Mouse (Mus musculus) 416B (cell line): ENCODE data around the gene Gsdma3.

ENCODE experiments used
- DNase-seq: peaks from one replicate; pipeline ENCODE4 v3.0.0; 2011; ENCODE audit warnings: low read depth

The Gsdma3 gene

DNA sequence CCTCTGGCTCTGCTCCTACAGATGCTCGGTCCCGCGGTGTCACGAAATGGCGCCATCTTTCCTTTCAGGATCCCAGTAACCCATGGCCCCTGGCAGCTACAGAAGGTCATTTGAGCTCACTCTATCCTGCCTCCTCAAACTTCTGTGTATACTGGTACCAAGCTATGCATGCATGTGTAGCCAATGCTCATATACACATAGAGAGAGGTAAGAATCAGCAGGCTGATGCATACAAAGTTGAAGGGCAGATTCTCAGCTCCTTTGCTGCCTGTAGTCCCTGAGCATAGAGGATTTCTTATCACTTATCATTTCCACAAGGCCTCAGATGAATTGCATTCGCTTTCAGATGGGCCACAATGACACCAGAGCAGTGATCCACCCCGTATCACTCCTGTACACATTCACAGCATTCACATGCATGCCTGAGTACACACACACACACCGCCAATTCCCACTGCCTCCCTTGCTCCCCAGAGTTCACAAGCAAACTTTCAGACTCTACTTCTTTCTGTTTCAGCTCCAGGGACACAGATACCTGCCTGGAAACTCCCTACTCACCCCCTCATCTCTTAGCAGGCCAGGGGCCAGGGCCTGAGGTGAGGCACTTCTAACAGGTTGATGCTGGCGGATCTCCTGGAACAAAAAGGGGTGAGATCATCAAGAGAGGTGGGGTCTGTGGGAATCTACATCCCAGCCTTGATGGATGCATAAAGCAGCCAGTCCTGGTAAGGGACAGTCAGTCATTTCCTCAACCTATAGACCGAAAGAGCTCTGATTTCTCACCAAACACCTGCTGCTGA lies at the start of gene Gsdma3, which contains the start of gene Gm12355:
Gsdma3 (plus strand) TSS at position 750 of the 800 bp plus-strand sequence.
Gm12355 (minus strand) TSS at position 51 of the 800 bp plus-strand sequence.
- no peak for DNase-seq

DNA sequence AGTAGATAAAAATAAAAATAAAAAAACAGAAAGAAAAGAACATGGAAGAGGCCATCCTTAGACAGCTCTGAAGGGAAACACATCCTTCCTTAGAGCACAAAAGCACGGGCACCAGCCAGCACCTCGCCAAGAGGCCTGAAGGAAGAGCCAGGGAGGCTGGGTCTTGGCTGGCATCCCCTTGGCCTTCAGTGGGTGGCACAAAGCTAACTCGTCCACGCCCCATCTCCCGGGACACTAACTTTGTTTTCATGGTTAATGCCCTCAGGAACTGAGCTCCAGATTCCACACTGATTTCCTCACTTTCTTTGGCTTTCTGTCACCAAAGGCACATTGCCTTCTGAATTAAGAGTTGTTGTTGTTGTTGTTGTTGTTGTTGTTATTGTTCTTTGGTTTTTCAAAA lies 48.4 kb upstream of the Gsdma3 start:
- no peak for DNase-seq

- peak; percentile 90 for DNase-seq
These were observed 45.6 kb upstream of the Gsdma3 start for GRCm38 (mm10) chr11:98580301-98581121.

- DNase-seq, result peak; percentile 73
These were observed 44.7 kb upstream of the Gsdma3 start for GRCm38 (mm10) chr11:98581286-98582029.

DNA sequence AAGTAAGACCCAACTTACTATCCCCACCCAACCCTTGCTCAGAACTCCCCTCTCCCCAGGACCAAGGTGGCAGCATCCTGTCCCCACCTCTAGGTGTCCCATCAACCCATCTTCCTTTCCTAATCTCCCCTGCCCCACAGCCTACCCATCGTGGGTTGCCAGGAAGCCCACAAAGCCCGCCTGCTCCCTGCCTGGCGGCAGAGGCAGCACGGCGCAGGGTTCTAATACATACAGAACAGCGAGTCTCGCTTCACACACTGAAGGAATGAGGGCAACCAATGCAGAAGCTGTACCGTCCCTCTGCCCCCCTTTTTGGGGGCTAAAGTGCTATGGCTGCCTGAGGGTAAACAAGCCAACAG lies 44.2 kb upstream of the Gsdma3 start:
- peak; percentile 40 for DNase-seq

GRCm38 (mm10) chr11:98582551-98583264 lies 43.5 kb upstream of the Gsdma3 start:
- peak; percentile 92 for DNase-seq

DNA sequence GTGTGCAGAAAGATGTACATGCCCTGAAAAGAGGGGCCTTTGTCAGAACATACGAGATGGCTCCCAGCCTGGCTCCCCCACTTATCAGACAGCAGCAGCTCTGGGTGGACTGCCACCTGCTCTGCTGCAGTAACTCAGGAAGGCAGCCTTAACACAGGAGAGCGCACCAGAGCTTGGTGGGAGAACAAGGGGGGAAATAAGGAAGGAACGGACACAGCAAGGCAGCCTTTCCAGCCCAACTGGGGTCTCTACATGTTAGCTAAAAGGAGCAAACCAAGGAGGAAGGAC lies 43.0 kb upstream of the Gsdma3 start:
- DNase-seq, result no peak

DNA sequence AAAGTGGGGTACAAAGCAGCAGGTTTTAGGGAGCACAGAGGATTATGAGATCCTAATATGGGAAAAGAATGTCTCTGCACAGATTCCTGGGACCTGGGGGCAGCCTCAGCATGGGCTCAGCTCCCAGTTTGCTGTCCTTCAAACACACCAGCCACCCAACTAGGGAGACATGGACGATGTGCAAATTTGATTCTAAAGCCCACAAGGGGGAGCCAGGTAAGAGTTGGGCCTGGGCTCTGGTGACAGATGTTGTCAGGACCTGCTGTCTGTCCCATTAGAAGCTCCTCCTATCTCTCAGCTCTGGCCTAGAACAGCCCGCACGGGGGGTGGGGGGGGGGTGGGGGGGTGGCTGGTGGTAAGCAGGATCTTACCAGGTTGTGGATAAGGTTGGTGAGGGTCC lies 42.6 kb upstream of the Gsdma3 start:
- DNase-seq, result peak; percentile 49

DNA sequence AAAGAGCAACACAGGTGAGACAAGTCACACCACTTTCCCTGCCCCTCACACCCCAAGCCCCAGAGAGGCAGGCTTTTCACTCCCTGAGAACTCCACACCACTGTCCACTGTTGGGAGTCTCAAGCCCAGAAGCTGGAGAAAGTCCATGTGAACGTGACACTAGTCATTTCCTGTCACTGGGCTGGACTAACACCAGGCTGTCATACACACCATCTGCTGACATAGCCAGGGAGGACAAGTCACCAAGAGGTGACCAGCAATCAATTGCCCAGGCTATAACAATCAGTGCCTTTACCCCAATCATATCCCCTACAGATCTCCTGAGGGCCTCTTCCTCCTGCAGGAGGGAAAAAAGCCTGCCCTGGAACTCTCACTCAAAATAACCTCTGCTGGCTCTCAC lies 42.0 kb upstream of the Gsdma3 start:
- DNase-seq, result peak; percentile 34

GRCm38 (mm10) chr11:98584629-98585177 lies 41.5 kb upstream of the Gsdma3 start:
- no peak for DNase-seq

DNA sequence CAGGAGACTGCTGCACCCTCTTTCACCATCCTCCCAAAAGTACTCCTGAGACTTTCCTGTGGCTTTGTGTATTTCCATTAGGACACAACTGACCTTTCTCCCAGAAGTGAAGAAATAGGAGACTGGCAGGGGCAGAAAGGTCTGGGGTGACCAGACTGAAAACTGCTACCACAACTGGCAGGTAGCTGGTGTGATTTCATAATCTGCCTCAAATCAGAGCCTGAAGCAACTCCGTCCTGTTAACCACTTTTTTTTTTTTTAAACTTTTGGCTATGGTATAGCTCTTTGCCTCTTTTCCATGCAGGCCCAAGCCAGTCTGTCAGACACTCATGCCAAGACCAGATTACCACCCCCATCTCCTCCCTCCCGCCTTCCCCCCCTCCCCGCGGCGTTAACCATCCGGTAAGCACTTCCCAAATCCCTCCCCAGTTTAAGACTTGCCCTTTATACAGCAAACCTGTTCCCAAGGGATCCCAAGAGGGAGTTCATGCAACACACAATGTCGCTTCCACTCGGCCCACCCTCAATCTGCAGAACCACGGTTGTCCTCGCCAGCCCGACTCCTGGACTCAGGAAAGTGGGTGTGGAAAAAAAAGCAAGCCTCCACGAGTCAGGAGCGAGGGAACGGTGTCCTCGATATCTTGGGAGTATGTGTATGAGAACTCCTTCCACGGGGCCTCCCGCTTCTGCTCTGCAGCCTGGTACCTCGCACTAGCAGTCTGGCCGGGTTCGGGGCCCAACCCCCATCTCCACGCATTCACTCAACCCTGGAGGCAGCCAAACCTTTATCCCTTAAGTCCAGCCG lies 39.9 kb upstream of the Gsdma3 start:
- DNase-seq, result peak; percentile 29

DNA sequence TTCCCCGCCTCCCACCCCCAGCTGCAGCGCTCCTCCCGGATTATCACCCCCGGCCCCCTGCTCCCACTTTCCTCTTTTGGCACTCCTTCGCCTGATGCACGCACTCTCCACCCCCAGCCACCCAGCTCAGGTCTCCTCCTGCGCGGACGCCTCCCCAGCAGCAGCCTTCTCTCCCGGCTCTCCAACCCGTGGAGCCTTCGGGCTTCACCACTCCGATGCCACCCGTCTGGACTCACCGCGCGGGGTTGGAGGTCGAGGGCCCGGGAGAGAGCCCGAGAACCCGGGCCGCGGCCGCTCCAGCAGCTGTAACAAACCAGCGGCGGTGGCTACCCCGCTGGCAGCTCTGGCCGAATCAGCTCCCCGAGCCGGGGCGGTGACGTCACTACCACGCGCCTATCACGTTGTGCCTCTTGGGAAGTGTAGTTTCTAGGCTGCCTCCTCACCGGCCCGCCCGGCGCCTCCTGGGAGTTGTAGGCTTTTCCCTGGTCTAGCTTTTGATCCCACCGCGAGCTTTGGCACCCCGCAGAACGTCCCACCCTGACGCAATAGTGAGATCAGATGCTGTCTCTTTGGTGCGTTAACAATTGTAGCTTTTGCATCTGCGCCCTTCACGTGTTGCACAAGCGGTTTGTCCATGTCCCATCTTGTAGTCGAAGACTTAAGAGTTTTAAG lies 39.1 kb upstream of the Gsdma3 start, which contains the start of gene Ormdl3:
Ormdl3 (minus strand) TSS at position 477 of the 672 bp plus-strand sequence.
- peak; percentile 97 for DNase-seq

GRCm38 (mm10) chr11:98587684-98588546 lies 38.2 kb upstream of the Gsdma3 start:
- DNase-seq, result peak; percentile 93

GRCm38 (mm10) chr11:98588833-98589281 lies 37.3 kb upstream of the Gsdma3 start:
- peak; percentile 52 for DNase-seq

DNA sequence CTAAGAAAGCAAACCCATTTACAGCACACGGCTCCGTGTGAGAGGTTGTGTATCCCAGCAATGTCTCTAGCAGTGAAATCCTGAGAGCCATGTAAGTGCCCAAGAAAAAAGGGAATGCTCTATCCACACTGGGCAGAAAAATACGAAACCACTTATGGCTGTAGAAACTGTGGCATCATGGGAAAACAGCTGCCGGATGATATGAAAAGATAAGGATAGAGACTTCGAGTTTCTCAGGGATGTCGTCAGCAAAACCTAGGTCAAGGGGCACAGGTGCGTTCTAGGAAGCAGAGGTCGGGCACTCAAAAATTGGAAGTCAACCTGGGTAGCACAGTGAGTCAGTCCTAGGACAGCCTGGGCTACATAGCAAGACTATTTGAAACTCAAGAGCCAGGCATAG lies 36.9 kb upstream of the Gsdma3 start:
- no peak for DNase-seq

DNA sequence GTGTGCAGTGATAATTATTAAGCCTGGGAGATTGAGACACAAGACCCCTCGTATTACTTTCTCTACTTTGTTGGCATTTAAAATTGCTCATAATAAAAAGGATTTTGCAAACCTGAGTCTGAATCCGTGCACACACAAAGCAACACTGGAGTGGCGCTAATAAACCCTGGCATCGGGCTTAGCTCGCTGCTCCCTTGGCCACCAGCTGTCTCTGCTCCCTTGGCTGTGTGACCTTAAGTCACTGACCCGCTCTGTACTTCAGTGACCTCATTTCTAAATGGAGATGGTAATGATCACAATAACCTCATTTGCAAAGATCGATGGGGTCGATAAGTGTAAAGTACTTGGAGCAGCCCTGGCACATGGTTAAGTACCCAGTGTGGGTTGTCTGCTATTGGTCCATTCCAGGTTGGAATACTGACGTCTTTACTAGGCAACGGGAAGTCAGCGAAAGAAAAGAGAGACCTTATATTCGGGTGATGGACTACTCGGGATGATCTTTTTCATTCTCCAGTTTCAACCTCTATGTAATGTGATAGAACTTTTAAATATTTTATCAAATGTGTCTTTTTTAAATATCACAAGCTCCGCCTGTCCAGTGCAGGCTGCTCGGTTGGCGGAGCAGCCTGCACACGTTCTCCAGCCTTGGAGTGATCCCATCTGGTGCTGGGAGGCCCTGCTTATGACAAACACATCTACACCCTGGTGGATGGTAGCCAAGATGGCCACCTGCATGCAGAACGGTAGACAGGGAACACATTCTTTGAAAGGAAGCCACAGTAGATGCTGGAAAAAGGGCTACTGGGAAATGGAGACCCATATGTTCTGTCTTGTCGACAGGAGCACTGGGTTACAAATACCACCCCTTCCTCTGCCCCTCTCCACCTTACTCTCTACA lies 35.4 kb upstream of the Gsdma3 start:
- DNase-seq, result no peak

GRCm38 (mm10) chr11:98595021-98595420 lies 31.1 kb upstream of the Gsdma3 start:
- DNase-seq, result no peak

DNA sequence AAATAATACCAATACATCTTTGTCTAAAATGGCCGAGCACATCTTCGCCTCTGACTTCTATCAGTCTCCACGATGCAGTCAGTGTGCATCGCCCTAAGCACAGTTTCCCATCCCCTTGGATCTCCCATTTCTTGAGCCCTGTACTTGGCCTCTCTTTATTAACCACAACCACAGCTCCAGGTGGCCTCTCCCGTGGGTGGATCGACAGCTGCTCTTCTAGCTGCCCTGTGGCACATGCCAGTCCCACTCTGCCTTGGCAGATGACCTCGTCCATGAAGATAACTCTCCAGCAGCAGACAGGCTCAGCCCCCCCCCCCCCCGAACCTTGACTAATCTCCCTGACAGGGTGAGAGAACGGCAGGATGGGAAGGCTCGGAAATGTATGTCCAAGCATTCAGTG lies 30.7 kb upstream of the Gsdma3 start:
- no peak for DNase-seq
